Mouse (Mus musculus) lung, embryonic 16.5 days (tissue): ENCODE results near the gene AI661453. TPM values are rescaled to one million over a fixed set of nuclear protein-coding genes. Genes with fewer than 3 reads are reported as not detected.

Experiments used
- polyA plus RNA-seq: library from polyadenylated mRNA; unstranded; fragments of >200 nt; fragmentation: Nextera tagmentation; extraction: Ambion mirVana; gene quantifications from 2 replicates; pipeline ENCODE4 v1.2.1, GENCODE M21; 2015

The AI661453 gene
- polyA plus RNA-seq, 1 experiment from 2014 or later: 1.8 TPM

Other genes with a start within 250 kb of the AI661453 start
- 68.7 and 72.4 TPM in 2 replicates for gene Mrps10, start 67.7 kb upstream of the AI661453 start, polyA plus RNA-seq
- gene Guca1b, start 51.2 kb upstream of the AI661453 start, polyA plus RNA-seq: 0.68 and 0.70 TPM in 2 replicates
- 1.2 and 1.8 TPM in 2 replicates for gene Guca1a, start 36.0 kb upstream of the AI661453 start, polyA plus RNA-seq
- gene 1700001C19Rik, start 761 bp downstream of the AI661453 start, polyA plus RNA-seq: not detected in 2 replicates
- 30.5 and 30.9 TPM in 2 replicates for gene Taf8, start 65.7 kb downstream of the AI661453 start, polyA plus RNA-seq
- 258 and 277 TPM in 2 replicates for gene Ccnd3, start 68.4 kb downstream of the AI661453 start, polyA plus RNA-seq
- gene Bysl, start 174.9 kb downstream of the AI661453 start, polyA plus RNA-seq: 17.0 and 19.4 TPM in 2 replicates
- 50.1 and 51.6 TPM in 2 replicates for gene Med20, start 175.0 kb downstream of the AI661453 start, polyA plus RNA-seq
- gene Gm20517, start 175.0 kb downstream of the AI661453 start, polyA plus RNA-seq: 1.8 and 2.2 TPM in 2 replicates
- gene Usp49, start 194.1 kb downstream of the AI661453 start, polyA plus RNA-seq: 2.5 and 2.6 TPM in 2 replicates